Mouse (Mus musculus) MEL-GATA-1-ER (cell line): ENCODE data around the gene Slc17a7.
"Not testable (repeated sequence)": the region's sequence is repeated elsewhere in the genome, so short reads cannot be mapped to it uniquely, and the experiment has no call there.

Source experiments
- DNase-seq: peaks from one replicate; pipeline ENCODE4 v3.0.0-alpha.2; 2012; ENCODE audit warnings: low read depth; ENCODE audit errors: extremely low read depth

The Slc17a7 gene

GRCm38 (mm10) chr7:45154096-45154992 lies 9.4 kb upstream of the Slc17a7 start, which contains the start of the genes Pih1d1 and Aldh16a1:
Gene Pih1d1 (plus strand): TSS chr7:45154303.
Gene Aldh16a1 (minus strand): TSS chr7:45154584.
- peak; percentile 79 for DNase-seq

- peak; percentile 76 for DNase-seq
These were observed 8.7 kb upstream of the Slc17a7 start for GRCm38 (mm10) chr7:45154993-45155514.

GRCm38 (mm10) chr7:45155590-45155989 lies 8.2 kb upstream of the Slc17a7 start:
- DNase-seq = peak; percentile 98

- no peak for DNase-seq
These were observed 7.5 kb upstream of the Slc17a7 start for GRCm38 (mm10) chr7:45156206-45156605.

- no peak for DNase-seq
These were observed 6.3 kb upstream of the Slc17a7 start for GRCm38 (mm10) chr7:45157459-45157858.

GRCm38 (mm10) chr7:45158991-45159390 lies 4.8 kb upstream of the Slc17a7 start:
- no peak for DNase-seq

- DNase-seq = no peak
These were observed 3.4 kb upstream of the Slc17a7 start for GRCm38 (mm10) chr7:45160316-45160800.

GRCm38 (mm10) chr7:45160866-45161265 lies 2.9 kb upstream of the Slc17a7 start:
- no peak for DNase-seq

GRCm38 (mm10) chr7:45161612-45162473 lies 1.9 kb upstream of the Slc17a7 start:
- DNase-seq = peak; percentile 91

- no peak for DNase-seq
These were observed 1.2 kb upstream of the Slc17a7 start for GRCm38 (mm10) chr7:45162551-45162950.

GRCm38 (mm10) chr7:45162996-45163615 lies 643 bp upstream of the Slc17a7 start:
- DNase-seq = no peak

- no peak for DNase-seq
These were observed 1.1 kb downstream of the Slc17a7 start for GRCm38 (mm10) chr7:45164833-45165232.

GRCm38 (mm10) chr7:45165701-45166100 lies 2.0 kb downstream of the Slc17a7 start:
- no peak for DNase-seq

GRCm38 (mm10) chr7:45166950-45167401 lies 3.2 kb downstream of the Slc17a7 start:
- DNase-seq = no peak

GRCm38 (mm10) chr7:45167761-45168445 lies 4.2 kb downstream of the Slc17a7 start:
- no peak for DNase-seq

GRCm38 (mm10) chr7:45168656-45169055 lies 4.9 kb downstream of the Slc17a7 start:
- no peak for DNase-seq

GRCm38 (mm10) chr7:45169495-45169894 lies 5.7 kb downstream of the Slc17a7 start:
- DNase-seq = no peak

GRCm38 (mm10) chr7:45172974-45173373 lies 9.2 kb downstream of the Slc17a7 start:
- DNase-seq = no peak

GRCm38 (mm10) chr7:45173772-45174171 lies 10.0 kb downstream of the Slc17a7 start:
- DNase-seq = not testable (repeated sequence)

- DNase-seq = no peak
These were observed 11.0 kb downstream of the Slc17a7 start for GRCm38 (mm10) chr7:45174567-45175280.
